Mouse (Mus musculus) adrenal gland, postnatal 25 days (tissue): ENCODE results near the gene Cdc25b. TPM values are rescaled to one million over a fixed set of nuclear protein-coding genes. Genes with fewer than 3 reads are reported as not detected.
A peak's percentile ranks its signal among the peaks of the same experiment; 100 is the strongest.
"Not testable (repeated sequence)": the region's sequence is repeated elsewhere in the genome, so short reads cannot be mapped to it uniquely, and the experiment has no call there.

Experiments
- DNase-seq: peaks from one replicate; pipeline ENCODE4 v3.0.0; 2021; ENCODE audit warnings: mixed read lengths
- total RNA-seq: library from RNA; stranded (reverse); gene quantifications from 2 replicates; pipeline ENCODE4 v1.2.3, GENCODE M21; 2021

The Cdc25b gene
- total RNA-seq, 1 experiment from 2014 or later, result 8.3 TPM

GRCm38 (mm10) chr2:131225178-131225577 is 38.4 kb downstream of the Cdc25b start:
- DNase-seq, result no peak

GRCm38 (mm10) chr2:131226669-131227068 is 39.9 kb downstream of the Cdc25b start:
- not testable (repeated sequence) for DNase-seq

GRCm38 (mm10) chr2:131227243-131227642 is 40.5 kb downstream of the Cdc25b start:
- no peak for DNase-seq

- no peak for DNase-seq
Observed at GRCm38 (mm10) chr2:131232558-131232957, 45.8 kb downstream of the Cdc25b start.

- DNase-seq, result peak; percentile 96
Observed at GRCm38 (mm10) chr2:131233307-131234126, 46.8 kb downstream of the Cdc25b start, which contains the start of gene Mavs. Gene Mavs (plus strand): TSS chr2:131234063.

- DNase-seq, result peak; percentile 24
Observed at GRCm38 (mm10) chr2:131234127-131234650, 47.4 kb downstream of the Cdc25b start.

GRCm38 (mm10) chr2:131234970-131235635 is 48.4 kb downstream of the Cdc25b start:
- no peak for DNase-seq

GRCm38 (mm10) chr2:131242180-131242579 is 55.4 kb downstream of the Cdc25b start:
- no peak for DNase-seq

GRCm38 (mm10) chr2:131242929-131243328 is 56.2 kb downstream of the Cdc25b start:
- DNase-seq, result no peak

Other genes starting within 250 kb of the Cdc25b start
- 4.2 and 6.3 TPM in 2 replicates for gene Gfra4, start 143.9 kb upstream of the Cdc25b start, total RNA-seq
- gene Adam33, start 123.1 kb upstream of the Cdc25b start, total RNA-seq, result 3.8 and 4.8 TPM in 2 replicates
- 2.6 and 2.7 TPM in 2 replicates for gene Siglec1, start 100.2 kb upstream of the Cdc25b start, total RNA-seq
- gene Hspa12b, start 59.7 kb upstream of the Cdc25b start, total RNA-seq, result 10.8 and 12.2 TPM in 2 replicates
- not detected in 2 replicates for gene Gm11037, start 53.5 kb upstream of the Cdc25b start, total RNA-seq
- 59.8 and 74.8 TPM in 2 replicates for gene 1700037H04Rik, start 26.9 kb upstream of the Cdc25b start, total RNA-seq
- 52.9 and 66.5 TPM in 2 replicates for gene Cenpb, start 6.9 kb upstream of the Cdc25b start, total RNA-seq
- gene Spef1, start 333 bp downstream of the Cdc25b start, total RNA-seq, result 5.0 and 7.6 TPM in 2 replicates
- gene Ap5s1, start 20.1 kb downstream of the Cdc25b start, total RNA-seq, result 18.6 and 24.5 TPM in 2 replicates
- 44.2 and 45.9 TPM in 2 replicates for gene Mavs, start 47.1 kb downstream of the Cdc25b start, total RNA-seq
- gene Pank2, start 75.5 kb downstream of the Cdc25b start, total RNA-seq, result 65.7 and 72.4 TPM in 2 replicates
- 6.2 and 6.4 TPM in 2 replicates for gene Rnf24, start 165.9 kb downstream of the Cdc25b start, total RNA-seq